ENCODE assay signal across 19 mouse cellular contexts in genomic region chr17:47276639-47277038, GRCm38 (mm10).
DNase-seq lines count a peak whose midpoint lies in the region; ATAC-seq and TF ChIP-seq lines count a peak whose summit lies in the region.
"Had no signal": no experiment of that assay in that cellular context is flagged by ENCODE, and none has a peak within 500 bp of the region (broad histone marks: within the 10 kb centered on the region; RNA-seq: fewer than 3 reads in every experiment).

No protein-coding gene starts in this region.

- no peak for TF ChIP-seq POLR2A in brain, embryonic 14.5 days (IDR thresholded peaks at IDR 0.05; ENCODE audit: borderline replicate concordance, extremely low read depth, insufficient read depth, insufficient read length, poor library complexity, severe bottlenecking)

- no peaks in the 10 kb centered on the region for H3K27me3 ChIP-seq in hindbrain, embryonic 13.5 days
- H3K27me3 ChIP-seq in hindbrain, embryonic 12.5 days = no peaks in the 10 kb centered on the region
- no peaks in the 10 kb centered on the region for H3K27me3 ChIP-seq in forebrain, embryonic 14.5 days (replicated peaks; ENCODE audit: control insufficient read depth, insufficient read depth, low read length)
- H3K27me3 ChIP-seq: embryonic facial prominence, embryonic 12.5 days; limb, embryonic 12.5 days; liver, embryonic 13.5 days; lung, embryonic 15.5 days; Patski had no signal

- peak; percentile 28 to 45 for DNase-seq in left cerebral cortex, adult 9 months (ENCODE audit: low spot score in 2 of 2)
- no peak for DNase-seq in left cerebral cortex, postnatal 36 days (ENCODE audit: low spot score in 2 of 2)
- peak; percentile 24 for DNase-seq in brain, embryonic 14.5 days (ENCODE audit: low read depth)
- no peak for DNase-seq in forebrain, embryonic 14.5 days (ENCODE audit: low spot score)
- no peak for DNase-seq in gastrocnemius, postnatal 14 days
- DNase-seq: adrenal gland, postnatal 14 days; cerebellum, adult 9-10 months; liver, embryonic 13.5 days; right cerebral cortex, postnatal 25 days; thymus, postnatal 36 days had no signal

- peaks cover 4% of the 10 kb centered on the region; the same call in 1 of the 2 replicates for H3K4me1 ChIP-seq in hindbrain, embryonic 13.5 days (replicated peaks)
- H3K4me1 ChIP-seq in hindbrain, embryonic 12.5 days = no peaks in the 10 kb centered on the region
- no peaks in the 10 kb centered on the region for H3K4me1 ChIP-seq in forebrain, embryonic 14.5 days (ENCODE audit: control insufficient read depth, insufficient read depth, low read length)

- no peak overlapping the region for H3K4me2 ChIP-seq in hindbrain, embryonic 13.5 days
- no peak overlapping the region for H3K4me2 ChIP-seq in hindbrain, embryonic 12.5 days (replicated peaks)
- no peak overlapping the region for H3K4me2 ChIP-seq in forebrain, embryonic 14.5 days (ENCODE audit: low read length)
- H3K4me2 ChIP-seq: embryonic facial prominence, embryonic 12.5 days; limb, embryonic 12.5 days; liver, embryonic 13.5 days had no signal

- no peak for ATAC-seq in hindbrain, embryonic 13.5 days (ENCODE audit: low FRiP score)
- no peak for ATAC-seq in hindbrain, embryonic 12.5 days (ENCODE audit: low FRiP score)
- ATAC-seq in forebrain, embryonic 14.5 days = no peak
- ATAC-seq in granulocyte monocyte progenitor cell, adult 5-6 weeks (replicated peaks; ENCODE audit: poor library complexity, severe bottlenecking) = no peak
- ATAC-seq: activated CD4-positive, CD25-positive, alpha-beta regulatory T cell, adult 4 months; Patski had no signal

- 79% methylated on average over 6 of the region's 6 CpGs for WGBS in hindbrain, embryonic 13.5 days
- WGBS in hindbrain, embryonic 12.5 days = 68% methylated on average over 6 of the region's 6 CpGs
- 65% methylated on average over 6 of the region's 6 CpGs for WGBS in forebrain, embryonic 14.5 days

- H3K27ac ChIP-seq in hindbrain, embryonic 13.5 days = peak overlapping the region; percentile 31; the same call in 1 of the 2 replicates
- H3K27ac ChIP-seq in hindbrain, embryonic 12.5 days = no peak overlapping the region
- H3K27ac ChIP-seq in forebrain, embryonic 14.5 days (ENCODE audit: low read depth, low read length) = peak overlapping the region; percentile 59; the same call in 1 of the 2 replicates
- H3K27ac ChIP-seq: limb, embryonic 12.5 days; liver, embryonic 13.5 days; macrophage had no signal

- no peak overlapping the region for H3K9ac ChIP-seq in hindbrain, embryonic 13.5 days
- H3K9ac ChIP-seq in hindbrain, embryonic 12.5 days = no peak overlapping the region
- no peak overlapping the region for H3K9ac ChIP-seq in forebrain, embryonic 14.5 days (ENCODE audit: low read length)
- H3K9ac ChIP-seq: embryonic facial prominence, embryonic 12.5 days; limb, embryonic 12.5 days; liver, embryonic 13.5 days; lung, embryonic 15.5 days had no signal

- H3K9me3 ChIP-seq in hindbrain, embryonic 13.5 days = no peaks in the 10 kb centered on the region
- H3K9me3 ChIP-seq in hindbrain, embryonic 12.5 days (replicated peaks) = no peaks in the 10 kb centered on the region
- no peaks in the 10 kb centered on the region for H3K9me3 ChIP-seq in forebrain, embryonic 14.5 days (replicated peaks; ENCODE audit: control insufficient read depth, low read length)
- H3K9me3 ChIP-seq: embryonic facial prominence, embryonic 12.5 days; liver, embryonic 13.5 days; lung, embryonic 15.5 days had no signal

- 0 out of 2 replicates have a peak, but pooled peaks cover 7% of the 10 kb centered on the region for H3K36me3 ChIP-seq in hindbrain, embryonic 13.5 days
- 0 out of 2 replicates have a peak, but pooled peaks cover 3% of the 10 kb centered on the region for H3K36me3 ChIP-seq in hindbrain, embryonic 12.5 days
- H3K36me3 ChIP-seq in forebrain, embryonic 14.5 days (ENCODE audit: control insufficient read depth, insufficient read depth, low read length) = no peaks in the 10 kb centered on the region
- H3K36me3 ChIP-seq: liver, embryonic 13.5 days; lung, embryonic 15.5 days had no signal

- no peak overlapping the region for H3K4me3 ChIP-seq in hindbrain, embryonic 13.5 days
- no peak overlapping the region for H3K4me3 ChIP-seq in hindbrain, embryonic 12.5 days
- no peak overlapping the region for H3K4me3 ChIP-seq in forebrain, embryonic 14.5 days (ENCODE audit: low read depth, low read length)
- H3K4me3 ChIP-seq: embryonic facial prominence, embryonic 12.5 days; limb, embryonic 12.5 days; liver, embryonic 13.5 days; lung, embryonic 15.5 days had no signal

- intact Hi-C loops in left cerebral cortex, postnatal 36 days (cut with DNase I) = loop anchor here (5.0 kb wide), 1 partner anchor 134 kb away; no protein-coding TSS in a partner anchor
- intact Hi-C loops in gastrocnemius, postnatal 14 days (cut with DNase I; ENCODE audit: low total_unique reads) = no loop called here

- TF ChIP-seq CTCF in brain, embryonic 14.5 days (IDR thresholded peaks at IDR 0.05; ENCODE audit: borderline replicate concordance, extremely low read depth, insufficient read depth, insufficient read length) = no peak

Comparison
In these comparisons a context has a peak if more than half of its experiments do, and no peak if none do; other contexts are left out.
1. DNase-seq: peak in left cerebral cortex, adult 9 months (2 of 2) and brain, embryonic 14.5 days (single experiment); none in left cerebral cortex, postnatal 36 days (0 of 2), forebrain, embryonic 14.5 days (single experiment) and gastrocnemius, postnatal 14 days (single experiment).